Mouse (Mus musculus) CH12.LX (cell line): Measurements from ENCODE around the gene Ap2a2. TPM values are rescaled to one million over a fixed set of nuclear protein-coding genes. Genes with fewer than 3 reads are reported as not detected.

Experiments
- DNase-seq: peaks from one replicate; pipeline ENCODE4 v3.0.0-alpha.2; 2013; ENCODE audit errors: extremely low read depth
- H3K27ac ChIP-seq: 2 replicates; pipeline ENCODE4 v1.5.1; 2012; ENCODE audit warnings: low read depth, mild to moderate bottlenecking, control low read depth, moderate library complexity; ENCODE audit not compliant: insufficient read depth
- H3K27me3 ChIP-seq: replicated peaks from 2 replicates; pipeline ENCODE3; 2012; ENCODE audit warnings: inconsistent platforms
- H3K36me3 ChIP-seq, 2 experiments: replicated peaks in 1 of 2; 2 replicates each; pipeline versions ENCODE3 to v1.6.1; 2012; ENCODE audit warnings: inconsistent platforms in 1 of 2, low read length in 1 of 2, mild to moderate bottlenecking in 1 of 2, mixed read lengths in 1 of 2, moderate library complexity in 1 of 2; ENCODE audit not compliant: control insufficient read depth in 1 of 2, insufficient read depth in 1 of 2
- H3K4me1 ChIP-seq, 2 experiments: 2 replicates each; pipeline ENCODE4 v1.6.1; 2012; ENCODE audit warnings: inconsistent platforms in 1 of 2, moderate library complexity in 1 of 2; ENCODE audit not compliant: insufficient read depth in 2 of 2, control insufficient read depth in 1 of 2
- H3K4me2 ChIP-seq: 2 replicates; pipeline ENCODE4 v1.6.1; 2012; ENCODE audit warnings: low read depth, mild to moderate bottlenecking, control low read depth; ENCODE audit not compliant: poor library complexity, insufficient read depth, severe bottlenecking
- H3K4me3 ChIP-seq, 3 experiments: fragments of 150-350 bp in 1 of 3; sonication (generic) in 1 of 3; replicated peaks in 1 of 3; 2 replicates each; pipeline versions ENCODE3 to v1.5.1; 2011 to 2012; ENCODE audit warnings: low read depth in 2 of 3, low read length in 2 of 3, mild to moderate bottlenecking in 2 of 3, moderate library complexity in 2 of 3, control low read depth in 1 of 3, improper control_type of control experiment in 1 of 3, inconsistent platforms in 1 of 3, mixed read lengths in 1 of 3; ENCODE audit not compliant: poor library complexity in 1 of 3
- H3K79me2 ChIP-seq: replicated peaks from 2 replicates; pipeline ENCODE4 v1.6.1; 2012; ENCODE audit warnings: mild to moderate bottlenecking, moderate library complexity; ENCODE audit not compliant: control insufficient read depth, poor library complexity, insufficient read depth, severe bottlenecking; ENCODE audit errors: extremely low read depth
- H3K9ac ChIP-seq: 2 replicates; pipeline ENCODE4 v1.6.1; 2012; ENCODE audit warnings: low read depth, mild to moderate bottlenecking, control low read depth, moderate library complexity; ENCODE audit not compliant: insufficient read depth
- H3K9me3 ChIP-seq: replicated peaks from 2 replicates; pipeline ENCODE3; 2012; ENCODE audit warnings: low read length, inconsistent platforms, mixed read lengths
- CHD1 ChIP-seq: IDR thresholded peaks from 2 replicates; pipeline ENCODE4 v1.6.1; 2012; ENCODE audit warnings: low read depth, low read length, improper control_type of control experiment, inconsistent platforms
- JUN ChIP-seq: IDR thresholded peaks from 2 replicates; pipeline ENCODE4 v1.6.1; 2011; ENCODE audit warnings: low read depth, mild to moderate bottlenecking, low read length, improper control_type of control experiment, moderate library complexity; ENCODE audit not compliant: insufficient read depth
- JUND ChIP-seq: conservative IDR thresholded peaks from 2 replicates; pipeline ENCODE4 v1.6.1; 2011; ENCODE audit warnings: low read depth, low read length, improper control_type of control experiment
- KAT2A ChIP-seq: IDR thresholded peaks from 2 replicates; pipeline ENCODE4 v1.6.1; 2012; ENCODE audit warnings: low read length, improper control_type of control experiment, inconsistent platforms; ENCODE audit not compliant: insufficient replicate concordance
- MAFK ChIP-seq: IDR thresholded peaks from 2 replicates; pipeline ENCODE4 v1.6.1; 2011; ENCODE audit warnings: low read length, improper control_type of control experiment; ENCODE audit not compliant: insufficient replicate concordance
- MAZ ChIP-seq: IDR thresholded peaks from 2 replicates; pipeline ENCODE4 v1.6.1; 2012; ENCODE audit warnings: low read depth, mild to moderate bottlenecking, inconsistent platforms, low read length, improper control_type of control experiment, moderate library complexity
- SMC3 ChIP-seq: IDR thresholded peaks from 2 replicates; pipeline ENCODE4 v1.6.1; 2011; ENCODE audit warnings: low read depth, low read length, improper control_type of control experiment
- TBP ChIP-seq: conservative IDR thresholded peaks from 2 replicates; pipeline ENCODE4 v1.6.1; 2011; ENCODE audit warnings: low read depth, low read length, improper control_type of control experiment
- TCF12 ChIP-seq: IDR thresholded peaks from 2 replicates; pipeline ENCODE4 v1.6.1; 2014; ENCODE audit warnings: low read depth, mild to moderate bottlenecking, inconsistent platforms, low read length, improper control_type of control experiment
- USF2 ChIP-seq: conservative IDR thresholded peaks from 2 replicates; pipeline ENCODE4 v1.6.1; 2011; ENCODE audit warnings: low read depth, low read length, improper control_type of control experiment
- ZC3H11A ChIP-seq: IDR thresholded peaks from 2 replicates; pipeline ENCODE4 v1.6.1; 2012; ENCODE audit warnings: low read depth, mild to moderate bottlenecking, inconsistent platforms, low read length, improper control_type of control experiment
- ZNF384 ChIP-seq: IDR thresholded peaks from 2 replicates; pipeline ENCODE4 v1.6.1; 2012; ENCODE audit warnings: low read depth, low read length, improper control_type of control experiment, inconsistent platforms
- dilution Hi-C: fragments of 300-500 bp; cut with MboI; formaldehyde crosslinking; loops from 2 replicates; pipeline ENCODE4 v1.14.3; 2020; ENCODE audit warnings: low sequenced_read_pairs; ENCODE audit not compliant: extremely low pct_unique_long_range_greater_than_20kb, extremely low pct_ligation_motif_present
- in situ Hi-C: fragments of 300-500 bp; cut with MboI; formaldehyde crosslinking; loops from 3 replicates; pipeline ENCODE4 v1.14.3; 2019; ENCODE audit warnings: low sequenced_read_pairs, low pct_ligation_motif_present, low pct_unique_long_range_greater_than_20kb, mixed read lengths
- polyA plus RNA-seq: library from polyadenylated mRNA; unstranded; fragments of >175 nt; gene quantifications from 2 replicates; pipeline ENCODE4 v1.2.1, GENCODE M21; 2012; ENCODE audit warnings: low read depth; ENCODE audit not compliant: insufficient read length
- total RNA-seq, 2 experiments: library from RNA; depleted of rRNA; stranded (reverse); fragments of 300-350 nt in 1 of 2; fragments of >200 nt in 1 of 2; gene quantifications; 2 replicates each; pipeline ENCODE4 v1.2.3; 2012 to 2014

Gene Ap2a2
- total and polyA plus RNA-seq, 3 experiments = 30.0 to 50.7 (median 43.1) TPM

GRCm38 (mm10) chr7:141517638-141518037 is 44.3 kb upstream of the Ap2a2 start:
- Histone ChIP-seq H3K9me3 (no peaks in the 10 kb centered on the region), H3K4me2 (no peak overlapping the region), H3K27me3 (no peaks in the 10 kb centered on the region), H3K27ac (no peak overlapping the region), H3K9ac (no peak overlapping the region), H3K79me2 (no peaks in the 10 kb centered on the region), H3K36me3 (peaks cover 49 to 87% of the 10 kb centered on the region in 2 experiments), H3K4me3 (no peak overlapping the region), H3K4me1 (peaks cover 0 to 8% of the 10 kb centered on the region in 2 experiments; a peak in 1 of 4 replicates)
- TF ChIP-seq ZC3H11A (no peak), ZNF384 (no peak)
- in situ Hi-C loops = no loop called here
- no peak for DNase-seq
- dilution Hi-C loops = no loop called here

GRCm38 (mm10) chr7:141518296-141518695 is 43.7 kb upstream of the Ap2a2 start:
- dilution Hi-C loops = no loop called here
- Histone ChIP-seq H3K79me2 (no peaks in the 10 kb centered on the region), H3K4me3 (no peak overlapping the region), H3K4me2 (no peak overlapping the region), H3K27ac (no peak overlapping the region), H3K9me3 (no peaks in the 10 kb centered on the region), H3K9ac (no peak overlapping the region)
- no peak for DNase-seq
- no peak for TF ChIP-seq JUN
- no peak for TF ChIP-seq ZC3H11A
- no peak for TF ChIP-seq MAFK
- no peak for TF ChIP-seq JUND
- no peak for TF ChIP-seq SMC3
- no peak for TF ChIP-seq USF2
- TF ChIP-seq MAZ = no peak
- TF ChIP-seq, all 38 proteins: peak for 0
- Histone ChIP-seq H3K4me1 (0 out of 4 replicates have a peak, but pooled peaks cover 0 to 4% of the 10 kb centered on the region in 2 experiments), H3K27me3 (no peaks in the 10 kb centered on the region), H3K36me3 (peaks cover 50 to 89% of the 10 kb centered on the region in 2 experiments)
- in situ Hi-C loops = no loop called here

- Histone ChIP-seq H3K4me3 (no peak overlapping the region), H3K27ac (no peak overlapping the region), H3K9ac (no peak overlapping the region), H3K79me2 (no peaks in the 10 kb centered on the region), H3K4me1 (0 out of 4 replicates have a peak, but pooled peaks cover 0 to 2% of the 10 kb centered on the region in 2 experiments), H3K4me2 (no peak overlapping the region), H3K36me3 (peaks cover 47 to 89% of the 10 kb centered on the region in 2 experiments), H3K27me3 (no peaks in the 10 kb centered on the region), H3K9me3 (no peaks in the 10 kb centered on the region)
- dilution Hi-C loops = no loop called here
- TF ChIP-seq TBP (no peak), MAFK (no peak), CHD1 (no peak), TCF12 (no peak), KAT2A (no peak)
- in situ Hi-C loops = no loop called here
- DNase-seq = no peak
Measured at GRCm38 (mm10) chr7:141518926-141519325, 43.0 kb upstream of the Ap2a2 start.
